Mouse (Mus musculus): ENCODE results near the gene Doc2g. TPM values are rescaled to one million over a fixed set of nuclear protein-coding genes. Genes with fewer than 3 reads are reported as not detected.

Gene Doc2g
- polyA plus RNA-seq, 1 experiment from 2014 or later, result 8.1 TPM

DNA sequence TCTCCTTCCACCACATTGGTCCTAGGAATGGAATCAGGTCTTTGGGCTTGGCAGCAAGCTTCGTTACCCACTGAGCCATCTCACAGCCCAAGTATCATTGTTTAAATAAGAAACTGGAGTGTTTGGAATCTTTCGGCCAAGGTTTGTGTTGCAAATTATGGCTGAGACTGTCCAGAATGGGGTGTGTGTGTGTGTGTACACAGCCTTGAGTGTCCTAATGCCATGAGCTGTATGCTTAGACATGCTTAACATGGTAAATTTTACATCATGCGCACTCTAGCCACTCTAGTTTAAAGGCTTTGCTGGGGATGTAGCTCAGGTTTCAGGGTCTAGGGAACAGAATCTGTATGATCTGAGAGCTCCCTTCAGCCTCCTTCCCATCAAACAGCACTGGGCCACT is 7.6 kb upstream of the Doc2g start:
- WGBS, result 86% methylated on average over 3 of the region's 3 CpGs
- Histone ChIP-seq H3K4me2 (ENCODE audit: low read length) (no peak overlapping the region), H3K4me1 (ENCODE audit: control insufficient read depth, insufficient read depth, low read length) (peaks cover 5% of the 10 kb centered on the region; the same call in 1 of the 2 replicates), H3K36me3 (ENCODE audit: control insufficient read depth, insufficient read depth, low read length) (no peaks in the 10 kb centered on the region), H3K9ac (ENCODE audit: low read depth, low read length) (no peak overlapping the region), H3K9me3 (replicated peaks; ENCODE audit: control insufficient read depth, low read length, poor library complexity, severe bottlenecking) (no peaks in the 10 kb centered on the region), H3K27me3 (ENCODE audit: control insufficient read depth, insufficient read depth, low read depth, low read length) (no peaks in the 10 kb centered on the region), H3K27ac (ENCODE audit: low read length) (no peak overlapping the region), H3K4me3 (ENCODE audit: low read depth, low read length) (no peak overlapping the region)
- ATAC-seq, result no peak

DNA sequence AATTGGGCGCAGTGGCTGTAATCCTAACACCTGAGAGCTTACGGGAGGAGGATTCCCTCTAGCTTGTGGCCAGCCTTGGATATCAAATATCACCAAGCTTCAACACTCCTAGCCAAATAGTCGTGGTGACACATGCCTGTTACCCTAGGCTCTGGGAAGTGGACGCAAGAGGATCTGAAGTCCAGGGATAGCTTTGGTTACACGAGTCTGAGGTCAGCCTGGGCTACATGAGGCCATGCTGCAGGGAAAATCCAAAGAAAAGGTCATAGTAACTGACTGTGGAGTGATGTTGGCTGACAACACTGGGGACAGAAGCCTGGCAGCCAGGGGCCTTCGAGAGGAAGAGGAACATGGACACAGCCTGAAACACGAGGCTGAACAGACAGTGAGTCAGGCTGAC is 7.0 kb upstream of the Doc2g start:
- H3K9ac ChIP-seq (ENCODE audit: low read depth, low read length), result no peak overlapping the region
- WGBS, result 76% methylated on average over 7 of the region's 7 CpGs
- no peak for ATAC-seq

DNA sequence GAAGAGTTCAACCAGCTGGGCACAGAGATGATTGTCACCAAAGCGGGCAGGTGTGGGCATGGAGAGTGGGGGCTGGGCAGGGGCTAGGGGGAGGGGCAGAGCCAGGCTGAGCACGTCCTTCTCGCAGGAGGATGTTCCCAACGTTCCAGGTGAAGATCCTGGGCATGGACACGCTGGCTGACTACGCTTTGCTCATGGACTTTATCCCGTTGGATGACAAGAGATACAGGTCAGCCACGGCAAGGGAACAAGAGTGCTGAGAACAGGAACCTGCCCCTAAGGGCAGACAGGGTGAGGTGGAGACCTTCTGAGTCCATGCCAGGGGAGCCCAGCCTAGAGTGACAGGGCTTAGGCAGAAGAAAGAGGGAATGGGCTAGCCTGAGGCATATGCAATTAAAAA is 6.4 kb upstream of the Doc2g start:
- no peak for ATAC-seq
- H3K27ac ChIP-seq (ENCODE audit: low read length), result no peak overlapping the region
- H3K4me2 ChIP-seq (ENCODE audit: low read length), result no peak overlapping the region
- no peak overlapping the region for H3K9ac ChIP-seq (ENCODE audit: low read depth, low read length)
- H3K4me1 ChIP-seq (ENCODE audit: control insufficient read depth, insufficient read depth, low read length), result peaks cover 14% of the 10 kb centered on the region
- no peaks in the 10 kb centered on the region for H3K27me3 ChIP-seq (ENCODE audit: control insufficient read depth, insufficient read depth, low read depth, low read length)
- H3K9me3 ChIP-seq (replicated peaks; ENCODE audit: control insufficient read depth, low read length, poor library complexity, severe bottlenecking), result no peaks in the 10 kb centered on the region
- H3K36me3 ChIP-seq (ENCODE audit: control insufficient read depth, insufficient read depth, low read length), result no peaks in the 10 kb centered on the region
- H3K4me3 ChIP-seq (ENCODE audit: low read depth, low read length), result no peak overlapping the region
- 79% methylated on average over 8 of the region's 8 CpGs for WGBS

More for the DNA sequence above, 7.0 kb upstream of the Doc2g start:
- no peaks in the 10 kb centered on the region for H3K9me3 ChIP-seq (replicated peaks; ENCODE audit: control insufficient read depth, low read length, poor library complexity, severe bottlenecking)
- H3K27ac ChIP-seq (ENCODE audit: low read length), result no peak overlapping the region
- no peaks in the 10 kb centered on the region for H3K36me3 ChIP-seq (ENCODE audit: control insufficient read depth, insufficient read depth, low read length)
- no peak overlapping the region for H3K4me2 ChIP-seq (ENCODE audit: low read length)
- no peaks in the 10 kb centered on the region for H3K27me3 ChIP-seq (ENCODE audit: control insufficient read depth, insufficient read depth, low read depth, low read length)
- peaks cover 8% of the 10 kb centered on the region for H3K4me1 ChIP-seq (ENCODE audit: control insufficient read depth, insufficient read depth, low read length)
- no peak overlapping the region for H3K4me3 ChIP-seq (ENCODE audit: low read depth, low read length)

- WGBS, result 66% methylated on average over 8 of the region's 8 CpGs
- no peak for ATAC-seq
Measured at GRCm38 (mm10) chr19:3997231-3997630, 5.9 kb upstream of the Doc2g start.

GRCm38 (mm10) chr19:3998335-3998734 is 4.8 kb upstream of the Doc2g start:
- H3K4me3 ChIP-seq (ENCODE audit: low read depth, low read length), result no peak overlapping the region

More at GRCm38 (mm10) chr19:3997231-3997630, 5.9 kb upstream of the Doc2g start:
- H3K27me3 ChIP-seq (ENCODE audit: control insufficient read depth, insufficient read depth, low read depth, low read length), result no peaks in the 10 kb centered on the region
- H3K27ac ChIP-seq (ENCODE audit: low read length), result no peak overlapping the region
- H3K4me1 ChIP-seq (ENCODE audit: control insufficient read depth, insufficient read depth, low read length), result peaks cover 16% of the 10 kb centered on the region
- H3K4me2 ChIP-seq (ENCODE audit: low read length), result no peak overlapping the region
- no peak overlapping the region for H3K9ac ChIP-seq (ENCODE audit: low read depth, low read length)
- H3K9me3 ChIP-seq (replicated peaks; ENCODE audit: control insufficient read depth, low read length, poor library complexity, severe bottlenecking), result no peaks in the 10 kb centered on the region
- no peak overlapping the region for H3K4me3 ChIP-seq (ENCODE audit: low read depth, low read length)
- H3K36me3 ChIP-seq (ENCODE audit: control insufficient read depth, insufficient read depth, low read length), result no peaks in the 10 kb centered on the region

GRCm38 (mm10) chr19:3999121-3999730 is 3.9 kb upstream of the Doc2g start:
- H3K4me2 ChIP-seq (ENCODE audit: low read length), result peak overlapping the region; percentile 91
- ATAC-seq, result no peak
- H3K27ac ChIP-seq (ENCODE audit: low read length), result no peak overlapping the region
- H3K27me3 ChIP-seq (ENCODE audit: control insufficient read depth, insufficient read depth, low read depth, low read length), result no peaks in the 10 kb centered on the region
- peaks cover 16% of the 10 kb centered on the region for H3K4me1 ChIP-seq (ENCODE audit: control insufficient read depth, insufficient read depth, low read length)
- no peak overlapping the region for H3K9ac ChIP-seq (ENCODE audit: low read depth, low read length)
- H3K36me3 ChIP-seq (ENCODE audit: control insufficient read depth, insufficient read depth, low read length), result no peaks in the 10 kb centered on the region
- WGBS, result 84% methylated on average over 9 of the region's 9 CpGs
- H3K4me3 ChIP-seq (ENCODE audit: low read depth, low read length), result peak overlapping the region; percentile 81
- H3K9me3 ChIP-seq (replicated peaks; ENCODE audit: control insufficient read depth, low read length, poor library complexity, severe bottlenecking), result no peaks in the 10 kb centered on the region

More at GRCm38 (mm10) chr19:3998335-3998734, 4.8 kb upstream of the Doc2g start:
- Histone ChIP-seq H3K9me3 (replicated peaks; ENCODE audit: control insufficient read depth, low read length, poor library complexity, severe bottlenecking) (no peaks in the 10 kb centered on the region), H3K4me1 (ENCODE audit: control insufficient read depth, insufficient read depth, low read length) (peaks cover 16% of the 10 kb centered on the region), H3K27me3 (ENCODE audit: control insufficient read depth, insufficient read depth, low read depth, low read length) (no peaks in the 10 kb centered on the region), H3K27ac (ENCODE audit: low read length) (no peak overlapping the region), H3K36me3 (ENCODE audit: control insufficient read depth, insufficient read depth, low read length) (no peaks in the 10 kb centered on the region), H3K9ac (ENCODE audit: low read depth, low read length) (no peak overlapping the region), H3K4me2 (ENCODE audit: low read length) (no peak overlapping the region)
- no peak for ATAC-seq
- WGBS, result 75% methylated on average over 8 of the region's 8 CpGs

GRCm38 (mm10) chr19:4000119-4000900 is 2.8 kb upstream of the Doc2g start, which contains the start of the genes Nudt8 and Gm49405:
TSS of gene Nudt8 (plus strand) at chr19:4000580.
TSS of gene Gm49405 (plus strand) at chr19:4000626.
- H3K4me2 ChIP-seq (ENCODE audit: low read length), result peak within 1 kb of the TSS; percentile 91
- whole genome bisulfite sequencing, result under 1% methylated on average over 64 of the region's 64 CpGs
- peak within 1 kb of the TSS; percentile 93 for H3K9ac ChIP-seq (ENCODE audit: low read depth, low read length)
- H3K36me3 ChIP-seq (ENCODE audit: control insufficient read depth, insufficient read depth, low read length), result peaks cover 2% of the 10 kb centered on the region; the same call in 1 of the 2 replicates
- H3K4me1 ChIP-seq (ENCODE audit: control insufficient read depth, insufficient read depth, low read length), result peaks cover 16% of the 10 kb centered on the region
- peak; percentile 92 for ATAC-seq
- H3K27me3 ChIP-seq (ENCODE audit: control insufficient read depth, insufficient read depth, low read depth, low read length), result no peaks in the 10 kb centered on the region
- peak within 1 kb of the TSS; percentile 97 for H3K27ac ChIP-seq (ENCODE audit: low read length)
- H3K4me3 ChIP-seq (ENCODE audit: low read depth, low read length), result peak within 1 kb of the TSS; percentile 81
- no peaks in the 10 kb centered on the region for H3K9me3 ChIP-seq (replicated peaks; ENCODE audit: control insufficient read depth, low read length, poor library complexity, severe bottlenecking)

DNA sequence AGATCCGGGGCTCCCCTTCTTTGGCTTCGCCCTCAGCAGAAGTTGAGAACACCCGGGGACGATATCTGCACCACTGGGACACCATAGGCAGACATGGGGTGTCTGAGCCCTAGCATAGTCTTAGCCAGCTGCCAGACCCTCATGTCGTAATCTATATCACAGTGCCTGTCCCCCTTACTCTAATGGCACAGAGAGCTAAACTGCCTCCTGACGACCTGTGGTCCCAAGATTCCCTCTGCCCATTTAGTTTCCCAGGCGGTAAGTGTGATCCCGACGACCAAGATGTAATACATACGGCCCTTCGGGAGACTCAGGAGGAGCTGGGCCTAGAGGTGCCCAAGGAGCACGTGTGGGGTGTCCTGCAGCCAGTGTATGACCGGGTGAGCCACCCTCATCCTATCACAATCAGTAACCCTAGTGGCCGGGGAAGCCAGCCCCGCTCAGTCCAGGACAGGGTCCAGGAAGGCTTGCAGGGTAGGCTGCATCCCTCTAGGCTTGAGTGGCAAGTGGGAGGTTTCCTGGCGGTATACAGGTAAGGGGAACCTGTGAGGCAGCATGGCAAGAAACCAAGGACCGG is 2.1 kb upstream of the Doc2g start:
- H3K4me1 ChIP-seq (ENCODE audit: control insufficient read depth, insufficient read depth, low read length), result peaks cover 16% of the 10 kb centered on the region
- H3K27me3 ChIP-seq (ENCODE audit: control insufficient read depth, insufficient read depth, low read depth, low read length), result no peaks in the 10 kb centered on the region
- peak overlapping the region; percentile 93 for H3K9ac ChIP-seq (ENCODE audit: low read depth, low read length)
- H3K4me3 ChIP-seq (ENCODE audit: low read depth, low read length), result peak overlapping the region; percentile 81
- peaks cover 4% of the 10 kb centered on the region; the same call in 1 of the 2 replicates for H3K36me3 ChIP-seq (ENCODE audit: control insufficient read depth, insufficient read depth, low read length)
- WGBS, result 14% methylated on average over 17 of the region's 17 CpGs
- peak overlapping the region; percentile 91 for H3K4me2 ChIP-seq (ENCODE audit: low read length)
- peak; percentile 18; the same call in 1 of the 2 replicates for ATAC-seq
- no peaks in the 10 kb centered on the region for H3K9me3 ChIP-seq (replicated peaks; ENCODE audit: control insufficient read depth, low read length, poor library complexity, severe bottlenecking)
- H3K27ac ChIP-seq (ENCODE audit: low read length), result peak overlapping the region; percentile 97

Measured in midbrain, embryonic 16.5 days (tissue).